Mouse (Mus musculus) frontal cortex, postnatal 25 days (tissue): Measurements from ENCODE around the gene Ubc.
"Not testable (repeated sequence)": the region's sequence is repeated elsewhere in the genome, so short reads cannot be mapped to it uniquely, and the experiment has no call there.

Experiments
- DNase-seq, 2 experiments: peaks; one replicate each; pipeline ENCODE4 v3.0.0; 2022; ENCODE audit warnings: low spot score in 2 of 2

Gene Ubc

GRCm38 (mm10) chr5:125389579-125390441 lies at the start of gene Ubc:
TSS of gene Ubc (minus strand) at chr5:125390202.
- peak; percentile 62 to 73 for DNase-seq

GRCm38 (mm10) chr5:125434347-125434746 lies 44.3 kb upstream of the Ubc start:
- DNase-seq: not testable (repeated sequence)

GRCm38 (mm10) chr5:125433793-125434337 lies 43.9 kb upstream of the Ubc start, which contains the start of gene Dhx37:
TSS of gene Dhx37 (minus strand) at chr5:125434121.
- peak; percentile 75 to 86 for DNase-seq

GRCm38 (mm10) chr5:125432324-125432723 lies 42.3 kb upstream of the Ubc start:
- DNase-seq: not testable (repeated sequence)

GRCm38 (mm10) chr5:125426343-125426742 lies 36.3 kb upstream of the Ubc start:
- no peak for DNase-seq

- DNase-seq: no peak
Observed at GRCm38 (mm10) chr5:125425698-125426276, 35.8 kb upstream of the Ubc start.

GRCm38 (mm10) chr5:125419124-125419523 lies 29.1 kb upstream of the Ubc start:
- DNase-seq: no peak

- DNase-seq: no peak
Observed at GRCm38 (mm10) chr5:125418636-125419035, 28.6 kb upstream of the Ubc start.

- no peak for DNase-seq
Observed at GRCm38 (mm10) chr5:125416183-125416582, 26.2 kb upstream of the Ubc start.

- DNase-seq: no peak
Observed at GRCm38 (mm10) chr5:125413763-125414162, 23.8 kb upstream of the Ubc start.

GRCm38 (mm10) chr5:125412536-125412935 lies 22.5 kb upstream of the Ubc start:
- not testable (repeated sequence) for DNase-seq

GRCm38 (mm10) chr5:125411972-125412530 lies 22.0 kb upstream of the Ubc start:
- peak; percentile 51 to 67 for DNase-seq

GRCm38 (mm10) chr5:125409348-125410090 lies 19.5 kb upstream of the Ubc start:
- peak in 1 of 2 experiments; percentile 53 for DNase-seq

- peak; percentile 87 to 89 for DNase-seq
Observed at GRCm38 (mm10) chr5:125408842-125409241, 18.8 kb upstream of the Ubc start.

GRCm38 (mm10) chr5:125407910-125408575 lies 18.0 kb upstream of the Ubc start:
- DNase-seq: no peak

GRCm38 (mm10) chr5:125407020-125407830 lies 17.2 kb upstream of the Ubc start:
- DNase-seq: no peak

- peak; percentile 54 to 62 for DNase-seq
Observed at GRCm38 (mm10) chr5:125406322-125407016, 16.5 kb upstream of the Ubc start.

GRCm38 (mm10) chr5:125405546-125406248 lies 15.7 kb upstream of the Ubc start:
- DNase-seq: peak; percentile 93 to 96
